Mouse (Mus musculus) forebrain, postnatal 0 days (tissue): ENCODE data around the gene Smad9. TPM values are rescaled to one million over a fixed set of nuclear protein-coding genes. Genes with fewer than 3 reads are reported as not detected.
"Not testable (repeated sequence)": the region's sequence is repeated elsewhere in the genome, so short reads cannot be mapped to it uniquely, and the experiment has no call there.

ENCODE experiments used
- ATAC-seq: fragments of 200-750 bp; cut with Nextera tagmentation; 2 replicates; pipeline ENCODE4 v1.8.0; 2017; ENCODE audit warnings: mild to moderate bottlenecking, moderate library complexity
- DNase-seq: peaks from one replicate; pipeline ENCODE4 v3.0.0-alpha.2; 2015
- H3K27ac ChIP-seq: fragments of 300-500 bp; sonication (generic); 2 replicates; pipeline ENCODE4 v1.5.1; 2014; ENCODE audit warnings: low read depth, mild to moderate bottlenecking, antibody characterized with exemption, low read length, moderate library complexity, mixed read lengths
- H3K27me3 ChIP-seq: fragments of 300-500 bp; sonication (generic); 2 replicates; pipeline ENCODE4 v1.6.1; 2014; ENCODE audit warnings: mild to moderate bottlenecking, low read length, mixed read lengths; ENCODE audit not compliant: insufficient read depth
- H3K36me3 ChIP-seq: fragments of 300-500 bp; sonication (generic); 2 replicates; pipeline ENCODE4 v1.6.1; 2014; ENCODE audit warnings: mild to moderate bottlenecking, moderate library complexity; ENCODE audit not compliant: insufficient read depth
- H3K4me1 ChIP-seq: fragments of 300-500 bp; sonication (generic); 2 replicates; pipeline ENCODE4 v1.6.1; 2014; ENCODE audit warnings: antibody characterized with exemption; ENCODE audit not compliant: insufficient read depth
- H3K4me2 ChIP-seq: fragments of 300-500 bp; sonication (generic); 2 replicates; pipeline ENCODE4 v1.6.1; 2014; ENCODE audit warnings: low read depth, mild to moderate bottlenecking, moderate library complexity
- H3K4me3 ChIP-seq: fragments of 300-500 bp; sonication (generic); 2 replicates; pipeline ENCODE4 v1.5.1; 2014; ENCODE audit warnings: low read depth, low read length, mixed read lengths
- H3K9ac ChIP-seq: fragments of 300-500 bp; sonication (generic); 2 replicates; pipeline ENCODE4 v1.6.1; 2014; ENCODE audit warnings: mild to moderate bottlenecking
- H3K9me3 ChIP-seq: fragments of 300-500 bp; sonication (generic); 2 replicates; pipeline ENCODE4 v1.6.1; 2016; ENCODE audit warnings: low read length
- CTCF ChIP-seq: sonication (generic); IDR thresholded peaks from 2 replicates; pipeline ENCODE4 v1.5.1; 2016; ENCODE audit warnings: antibody characterized with exemption, control low read depth, low read depth
- WGBS: fragments of 180-500 bp; shearing (Covaris S2); extraction: QIAGEN DNeasy Blood & Tissue Kit; methylation state at CpG from one replicate; pipeline ENCODE4 v1.1.7; 2014; 5-methylcytosine and 5-hydroxymethylcytosine counted together
- polyA plus RNA-seq: library from polyadenylated mRNA; unstranded; fragments of >200 nt; fragmentation: Nextera tagmentation; extraction: Ambion mirVana; gene quantifications from 2 replicates; pipeline ENCODE4 v1.2.1, GENCODE M21; 2015
- total RNA-seq: library from RNA; depleted of rRNA; stranded (reverse); fragments of >200 nt; gene quantifications from 2 replicates; pipeline ENCODE4 v1.2.3, GENCODE M21; 2014

Gene Smad9
- total and polyA plus RNA-seq, 2 experiments from 2014 or later: 0.35 to 2.7 TPM

- Histone ChIP-seq H3K4me1 (0 out of 2 replicates have a peak, but pooled peaks cover 2% of the 10 kb centered on the region), H3K4me3 (peak overlapping the region; percentile 45), H3K4me2 (peak overlapping the region; percentile 100), H3K9ac (peak overlapping the region; percentile 54), H3K27ac (no peak overlapping the region), H3K36me3 (peaks cover 12% of the 10 kb centered on the region), H3K9me3 (no peaks in the 10 kb centered on the region), H3K27me3 (no peaks in the 10 kb centered on the region)
- ATAC-seq (peak; percentile 34; the same call in 1 of the 2 replicates), DNase-seq (peak; percentile 11)
- WGBS: 3% methylated on average over 11 of the region's 11 CpGs
- no peak for TF ChIP-seq CTCF
Measured at GRCm38 (mm10) chr3:54756058-54756457, 676 bp downstream of the Smad9 start.

- DNase-seq (no peak), ATAC-seq (no peak)
- H3K27ac ChIP-seq: no peak overlapping the region
- no peak for TF ChIP-seq CTCF
- WGBS: 84% methylated on average over 8 of the region's 8 CpGs
- H3K9me3 ChIP-seq: no peaks in the 10 kb centered on the region
- no peaks in the 10 kb centered on the region for H3K27me3 ChIP-seq
- H3K4me2 ChIP-seq: no peak overlapping the region
- no peak overlapping the region for H3K9ac ChIP-seq
- H3K4me1 ChIP-seq: 0 out of 2 replicates have a peak, but pooled peaks cover 2% of the 10 kb centered on the region
- no peaks in the 10 kb centered on the region for H3K36me3 ChIP-seq
- H3K4me3 ChIP-seq: no peak overlapping the region
Measured at GRCm38 (mm10) chr3:54757446-54757845, 2.1 kb downstream of the Smad9 start.

- Histone ChIP-seq H3K9ac (no peak overlapping the region), H3K4me3 (no peak overlapping the region), H3K9me3 (no peaks in the 10 kb centered on the region), H3K27ac (no peak overlapping the region), H3K36me3 (no peaks in the 10 kb centered on the region), H3K27me3 (no peaks in the 10 kb centered on the region), H3K4me1 (0 out of 2 replicates have a peak, but pooled peaks cover 2% of the 10 kb centered on the region), H3K4me2 (no peak overlapping the region)
- no peak for ATAC-seq
- TF ChIP-seq CTCF: no peak
- DNase-seq: no peak
- WGBS: 74% methylated on average over 9 of the region's 9 CpGs
Measured at GRCm38 (mm10) chr3:54759211-54759610, 3.8 kb downstream of the Smad9 start.

GRCm38 (mm10) chr3:54760321-54761115, 5.1 kb downstream of the Smad9 start:
- 76% methylated on average over 15 of the region's 15 CpGs for WGBS
- H3K9me3 ChIP-seq: no peaks in the 10 kb centered on the region

GRCm38 (mm10) chr3:54761258-54761657, 5.9 kb downstream of the Smad9 start:
- H3K36me3 ChIP-seq: no peaks in the 10 kb centered on the region
- 0 out of 2 replicates have a peak, but pooled peaks cover 2% of the 10 kb centered on the region for H3K4me1 ChIP-seq
- H3K27me3 ChIP-seq: no peaks in the 10 kb centered on the region
- H3K27ac ChIP-seq: no peak overlapping the region
- 85% methylated on average over 1 of the region's 1 CpGs for WGBS
- H3K9me3 ChIP-seq: no peaks in the 10 kb centered on the region
- H3K4me2 ChIP-seq: no peak overlapping the region
- ATAC-seq: no peak; the same call in 1 of the 2 replicates
- TF ChIP-seq CTCF: no peak
- H3K9ac ChIP-seq: no peak overlapping the region
- H3K4me3 ChIP-seq: no peak overlapping the region
- DNase-seq: peak; percentile 10

More at GRCm38 (mm10) chr3:54760321-54761115, 5.1 kb downstream of the Smad9 start:
- no peaks in the 10 kb centered on the region for H3K36me3 ChIP-seq
- H3K27ac ChIP-seq: no peak overlapping the region
- 0 out of 2 replicates have a peak, but pooled peaks cover 2% of the 10 kb centered on the region for H3K4me1 ChIP-seq
- DNase-seq: no peak
- no peaks in the 10 kb centered on the region for H3K27me3 ChIP-seq
- no peak overlapping the region for H3K4me3 ChIP-seq
- H3K9ac ChIP-seq: no peak overlapping the region
- no peak overlapping the region for H3K4me2 ChIP-seq
- no peak for TF ChIP-seq CTCF
- ATAC-seq: no peak

GRCm38 (mm10) chr3:54764418-54764817, 9.0 kb downstream of the Smad9 start:
- no peaks in the 10 kb centered on the region for H3K27me3 ChIP-seq
- H3K4me1 ChIP-seq: no peaks in the 10 kb centered on the region
- peak; percentile 77 for ATAC-seq
- 76% methylated on average over 18 of the region's 18 CpGs for WGBS
- 0 out of 2 replicates have a peak overlapping the region, but pooled peaks have one; percentile 3 for H3K4me2 ChIP-seq
- H3K36me3 ChIP-seq: no peaks in the 10 kb centered on the region
- H3K27ac ChIP-seq: no peak overlapping the region
- peak; percentile 26 for DNase-seq
- H3K9ac ChIP-seq: no peak overlapping the region
- H3K4me3 ChIP-seq: no peak overlapping the region
- H3K9me3 ChIP-seq: no peaks in the 10 kb centered on the region
- TF ChIP-seq CTCF: no peak

- TF ChIP-seq CTCF: peak; percentile 17; the same call in 1 of the 2 replicates
- not testable (repeated sequence) for ATAC-seq, H3K36me3 ChIP-seq, H3K9me3 ChIP-seq, H3K27ac ChIP-seq, DNase-seq, H3K4me2 ChIP-seq, H3K9ac ChIP-seq, H3K4me3 ChIP-seq, H3K27me3 ChIP-seq, H3K4me1 ChIP-seq
- 89% methylated on average over 6 of the region's 6 CpGs for WGBS
Measured at GRCm38 (mm10) chr3:54765521-54765920, 10.1 kb downstream of the Smad9 start.
